Mouse (Mus musculus) neural tube, embryonic 11.5 days (tissue): ENCODE data around the gene Wnk2. TPM values are rescaled to one million over a fixed set of nuclear protein-coding genes. Genes with fewer than 3 reads are reported as not detected.

Experiments
- ATAC-seq: fragments of 200-750 bp; cut with Nextera tagmentation; 2 replicates; pipeline ENCODE4 v1.8.0; 2017; ENCODE audit warnings: moderate number of reproducible peaks, mild to moderate bottlenecking, moderate TSS enrichment, moderate library complexity; ENCODE audit not compliant: insufficient read depth, low FRiP score, low TSS enrichment
- DNase-seq: peaks from one replicate; pipeline ENCODE4 v3.0.0-alpha.2; 2015; ENCODE audit warnings: low spot score
- H3K27ac ChIP-seq: fragments of 300-500 bp; sonication (generic); 2 replicates; pipeline ENCODE4 v1.5.1; 2014; ENCODE audit warnings: low read depth, mild to moderate bottlenecking, low read length
- H3K27me3 ChIP-seq: fragments of 300-500 bp; sonication (generic); 2 replicates; pipeline ENCODE4 v1.6.1; 2014; ENCODE audit warnings: mild to moderate bottlenecking, low read length, mixed read lengths; ENCODE audit not compliant: control insufficient read depth, insufficient read depth
- H3K36me3 ChIP-seq: fragments of 300-500 bp; sonication (generic); 2 replicates; pipeline ENCODE4 v1.6.1; 2014; ENCODE audit warnings: mild to moderate bottlenecking, low read length, moderate library complexity, mixed read lengths; ENCODE audit not compliant: control insufficient read depth, insufficient read depth
- H3K4me1 ChIP-seq: fragments of 300-500 bp; sonication (generic); 2 replicates; pipeline ENCODE4 v1.6.1; 2014; ENCODE audit warnings: low read length, mixed read lengths; ENCODE audit not compliant: control insufficient read depth, insufficient read depth
- H3K4me2 ChIP-seq: fragments of 300-500 bp; sonication (generic); 2 replicates; pipeline ENCODE4 v1.6.1; 2014; ENCODE audit warnings: low read depth, mild to moderate bottlenecking, moderate library complexity
- H3K4me3 ChIP-seq: fragments of 300-500 bp; sonication (generic); 2 replicates; pipeline ENCODE4 v1.5.1; 2014; ENCODE audit warnings: low read depth, low read length
- H3K9ac ChIP-seq: fragments of 300-500 bp; sonication (generic); 2 replicates; pipeline ENCODE4 v1.6.1; 2014; ENCODE audit warnings: mild to moderate bottlenecking, low read length
- H3K9me3 ChIP-seq: fragments of 300-500 bp; sonication (generic); 2 replicates; pipeline ENCODE4 v1.6.1; 2016; ENCODE audit warnings: low read length; ENCODE audit not compliant: control insufficient read depth
- WGBS: fragments of 180-500 bp; shearing (Covaris S2); extraction: QIAGEN DNeasy Blood & Tissue Kit; methylation state at CpG from one replicate; pipeline ENCODE4 v1.1.7; 2014; 5-methylcytosine and 5-hydroxymethylcytosine counted together
- polyA plus RNA-seq: library from polyadenylated mRNA; unstranded; fragments of >200 nt; fragmentation: Nextera tagmentation; extraction: Ambion mirVana; gene quantifications from 2 replicates; pipeline ENCODE4 v1.2.1, GENCODE M21; 2014

Gene Wnk2
- polyA plus RNA-seq, 1 experiment from 2014 or later = 10.7 TPM

GRCm38 (mm10) chr13:49001691-49002090 lies 146.1 kb downstream of the Wnk2 start:
- no peak overlapping the region for H3K27ac ChIP-seq
- H3K4me3 ChIP-seq = no peak overlapping the region
- no peaks in the 10 kb centered on the region for H3K9me3 ChIP-seq
- 65% methylated on average over 3 of the region's 3 CpGs for WGBS
- DNase-seq (no peak), ATAC-seq (no peak)
- H3K9ac ChIP-seq = no peak overlapping the region
- H3K4me2 ChIP-seq = no peak overlapping the region
- no peaks in the 10 kb centered on the region for H3K27me3 ChIP-seq
- no peaks in the 10 kb centered on the region for H3K4me1 ChIP-seq
- no peaks in the 10 kb centered on the region for H3K36me3 ChIP-seq

- Histone ChIP-seq H3K4me1 (no peaks in the 10 kb centered on the region; the same call in 1 of the 2 replicates), H3K36me3 (no peaks in the 10 kb centered on the region), H3K9ac (no peak overlapping the region), H3K4me3 (no peak overlapping the region), H3K9me3 (no peaks in the 10 kb centered on the region), H3K4me2 (no peak overlapping the region), H3K27ac (no peak overlapping the region), H3K27me3 (no peaks in the 10 kb centered on the region)
- WGBS = 11% methylated on average over 6 of the region's 6 CpGs
- ATAC-seq = no peak
- DNase-seq = peak; percentile 68
Observed at GRCm38 (mm10) chr13:48998591-48998990, 149.2 kb downstream of the Wnk2 start.

GRCm38 (mm10) chr13:48996731-48997130 lies 151.1 kb downstream of the Wnk2 start:
- no peak overlapping the region for H3K4me2 ChIP-seq
- H3K27me3 ChIP-seq = no peaks in the 10 kb centered on the region
- ATAC-seq (no peak), DNase-seq (no peak)
- no peaks in the 10 kb centered on the region for H3K36me3 ChIP-seq
- H3K4me1 ChIP-seq = no peaks in the 10 kb centered on the region; the same call in 1 of the 2 replicates
- H3K9me3 ChIP-seq = no peaks in the 10 kb centered on the region
- H3K9ac ChIP-seq = no peak overlapping the region
- no peak overlapping the region for H3K27ac ChIP-seq
- H3K4me3 ChIP-seq = no peak overlapping the region
- WGBS = 88% methylated on average over 4 of the region's 4 CpGs

GRCm38 (mm10) chr13:48994903-48995302 lies 152.9 kb downstream of the Wnk2 start:
- 30% methylated on average over 3 of the region's 3 CpGs for WGBS
- no peaks in the 10 kb centered on the region for H3K27me3 ChIP-seq
- no peaks in the 10 kb centered on the region for H3K9me3 ChIP-seq
- no peaks in the 10 kb centered on the region; the same call in 1 of the 2 replicates for H3K4me1 ChIP-seq
- ATAC-seq = 0 out of 2 replicates have a peak, but pooled peaks have one; percentile 38
- DNase-seq = peak; percentile 26
- no peaks in the 10 kb centered on the region for H3K36me3 ChIP-seq
- no peak overlapping the region for H3K9ac ChIP-seq
- H3K4me3 ChIP-seq = no peak overlapping the region
- H3K27ac ChIP-seq = no peak overlapping the region
- H3K4me2 ChIP-seq = no peak overlapping the region

GRCm38 (mm10) chr13:48992914-48993313 lies 154.9 kb downstream of the Wnk2 start:
- no peak overlapping the region for H3K9ac ChIP-seq
- no peak overlapping the region for H3K4me3 ChIP-seq
- ATAC-seq (no peak), DNase-seq (no peak)
- no peaks in the 10 kb centered on the region for H3K9me3 ChIP-seq
- H3K4me2 ChIP-seq = no peak overlapping the region
- H3K4me1 ChIP-seq = no peaks in the 10 kb centered on the region; the same call in 1 of the 2 replicates
- no peak overlapping the region for H3K27ac ChIP-seq
- H3K27me3 ChIP-seq = no peaks in the 10 kb centered on the region
- H3K36me3 ChIP-seq = no peaks in the 10 kb centered on the region

GRCm38 (mm10) chr13:48990138-48990537 lies 157.7 kb downstream of the Wnk2 start:
- DNase-seq (no peak), ATAC-seq (no peak)
- Histone ChIP-seq H3K4me2 (no peak overlapping the region), H3K4me1 (no peaks in the 10 kb centered on the region; the same call in 1 of the 2 replicates), H3K4me3 (no peak overlapping the region), H3K36me3 (no peaks in the 10 kb centered on the region), H3K9me3 (no peaks in the 10 kb centered on the region), H3K9ac (no peak overlapping the region), H3K27ac (no peak overlapping the region), H3K27me3 (no peaks in the 10 kb centered on the region)
- 87% methylated on average over 2 of the region's 2 CpGs for WGBS

Other genes starting within 250 kb of the Wnk2 start
- 18.6 and 18.9 TPM in 2 replicates for gene Fam120a, start 180.0 kb downstream of the Wnk2 start, polyA plus RNA-seq
- 20.4 TPM in 2 replicates for gene Ninj1, start 39.5 kb upstream of the Wnk2 start, polyA plus RNA-seq
- 19.7 and 22.9 TPM in 2 replicates for gene Card19, start 68.0 kb upstream of the Wnk2 start, polyA plus RNA-seq
- gene Susd3, start 100.7 kb upstream of the Wnk2 start, polyA plus RNA-seq = 1.1 and 1.2 TPM in 2 replicates
- 1.1 and 1.2 TPM in 2 replicates for gene Fgd3, start 172.3 kb upstream of the Wnk2 start, polyA plus RNA-seq
- 37.1 and 37.4 TPM in 2 replicates for gene Bicd2, start 193.6 kb upstream of the Wnk2 start, polyA plus RNA-seq